Mouse (Mus musculus) midbrain, embryonic 14.5 days (tissue): ENCODE results near the gene Atp8a2. TPM values are rescaled to one million over a fixed set of nuclear protein-coding genes. Genes with fewer than 3 reads are reported as not detected.

Source experiments
- ATAC-seq: fragments of 200-750 bp; cut with Nextera tagmentation; 2 replicates; pipeline ENCODE4 v1.8.0; 2017; ENCODE audit warnings: moderate number of reproducible peaks, moderate library complexity; ENCODE audit not compliant: low FRiP score, low TSS enrichment
- DNase-seq: peaks from one replicate; pipeline ENCODE4 v3.0.0-alpha.2; 2015
- H3K27ac ChIP-seq: fragments of 300-500 bp; sonication (generic); replicated peaks from 2 replicates; pipeline ENCODE4 v1.5.1; 2014; ENCODE audit warnings: mild to moderate bottlenecking, low read depth, low read length, moderate library complexity
- H3K27me3 ChIP-seq: fragments of 300-500 bp; sonication (generic); 2 replicates; pipeline ENCODE4 v1.6.1; 2014; ENCODE audit warnings: low read length, control low read depth, mixed read lengths; ENCODE audit not compliant: control insufficient read depth, insufficient read depth
- H3K36me3 ChIP-seq: fragments of 300-500 bp; sonication (generic); 2 replicates; pipeline ENCODE4 v1.6.1; 2014; ENCODE audit warnings: low read length, control low read depth; ENCODE audit not compliant: control insufficient read depth, insufficient read depth
- H3K4me1 ChIP-seq: fragments of 300-500 bp; sonication (generic); 2 replicates; pipeline ENCODE4 v1.6.1; 2014; ENCODE audit warnings: mild to moderate bottlenecking, antibody characterized with exemption, low read length, control low read depth; ENCODE audit not compliant: control insufficient read depth, insufficient read depth
- H3K4me2 ChIP-seq: fragments of 300-500 bp; sonication (generic); 2 replicates; pipeline ENCODE4 v1.6.1; 2014; ENCODE audit warnings: mild to moderate bottlenecking, low read length, moderate library complexity
- H3K4me3 ChIP-seq: fragments of 300-500 bp; sonication (generic); replicated peaks from 2 replicates; pipeline ENCODE4 v1.5.1; 2014; ENCODE audit warnings: low read depth, low read length
- H3K9ac ChIP-seq: fragments of 300-500 bp; sonication (generic); replicated peaks from 2 replicates; pipeline ENCODE4 v1.6.1; 2014; ENCODE audit warnings: mild to moderate bottlenecking, low read length, moderate library complexity
- H3K9me3 ChIP-seq: fragments of 300-500 bp; sonication (generic); 2 replicates; pipeline ENCODE4 v1.6.1; 2016; ENCODE audit warnings: low read length, control low read depth, mixed read lengths; ENCODE audit not compliant: control insufficient read depth
- WGBS: fragments of 180-500 bp; shearing (Covaris S2); extraction: QIAGEN DNeasy Blood & Tissue Kit; methylation state at CpG from one replicate; pipeline ENCODE4 v1.1.7; 2014; 5-methylcytosine and 5-hydroxymethylcytosine counted together
- polyA plus RNA-seq: library from polyadenylated mRNA; unstranded; fragments of >200 nt; fragmentation: Nextera tagmentation; extraction: Ambion mirVana; gene quantifications from 2 replicates; pipeline ENCODE4 v1.2.1, GENCODE M21; 2014

Atp8a2 gene
- 33.4 and 37.1 TPM in 2 replicates for polyA plus RNA-seq

GRCm38 (mm10) chr14:60196884-60197283, at the start of gene Atp8a2:
Gene Atp8a2 (minus strand): TSS chr14:60197179.
- no peaks in the 10 kb centered on the region for H3K36me3 ChIP-seq
- H3K9me3 ChIP-seq, result no peaks in the 10 kb centered on the region
- H3K4me1 ChIP-seq, result no peaks in the 10 kb centered on the region
- H3K27ac ChIP-seq, result no peak within 1 kb of the TSS
- H3K9ac ChIP-seq, result no peak within 1 kb of the TSS
- WGBS, result 84% methylated on average over 7 of the region's 7 CpGs
- ATAC-seq (no peak), DNase-seq (no peak)
- H3K4me3 ChIP-seq, result no peak within 1 kb of the TSS
- no peaks in the 10 kb centered on the region for H3K27me3 ChIP-seq
- no peak within 1 kb of the TSS for H3K4me2 ChIP-seq

GRCm38 (mm10) chr14:60238551-60238950, 41.6 kb upstream of the Atp8a2 start:
- Histone ChIP-seq H3K9ac (no peak overlapping the region), H3K4me1 (no peaks in the 10 kb centered on the region), H3K27ac (no peak overlapping the region), H3K4me2 (no peak overlapping the region), H3K9me3 (no peaks in the 10 kb centered on the region), H3K27me3 (no peaks in the 10 kb centered on the region), H3K4me3 (no peak overlapping the region), H3K36me3 (peaks cover 65% of the 10 kb centered on the region)
- ATAC-seq, result no peak
- WGBS, result 89% methylated on average over 3 of the region's 3 CpGs
- DNase-seq, result no peak

GRCm38 (mm10) chr14:60219886-60220285, 22.9 kb upstream of the Atp8a2 start:
- Histone ChIP-seq H3K4me1 (no peaks in the 10 kb centered on the region), H3K4me2 (no peak overlapping the region), H3K27ac (no peak overlapping the region), H3K36me3 (peaks cover 18% of the 10 kb centered on the region), H3K27me3 (no peaks in the 10 kb centered on the region), H3K4me3 (no peak overlapping the region), H3K9me3 (no peaks in the 10 kb centered on the region), H3K9ac (no peak overlapping the region)
- WGBS, result 91% methylated on average over 10 of the region's 10 CpGs
- ATAC-seq (no peak), DNase-seq (no peak)

GRCm38 (mm10) chr14:60217616-60218015, 20.6 kb upstream of the Atp8a2 start:
- Histone ChIP-seq H3K9ac (no peak overlapping the region), H3K27ac (no peak overlapping the region), H3K4me2 (no peak overlapping the region), H3K9me3 (no peaks in the 10 kb centered on the region), H3K27me3 (no peaks in the 10 kb centered on the region), H3K4me3 (no peak overlapping the region), H3K4me1 (no peaks in the 10 kb centered on the region), H3K36me3 (peaks cover 18% of the 10 kb centered on the region)
- DNase-seq (no peak), ATAC-seq (no peak)
- WGBS, result 97% methylated on average over 4 of the region's 4 CpGs

- H3K9ac ChIP-seq, result no peak overlapping the region
- no peak overlapping the region for H3K4me3 ChIP-seq
- DNase-seq, result no peak
- no peaks in the 10 kb centered on the region for H3K27me3 ChIP-seq
- H3K4me1 ChIP-seq, result no peaks in the 10 kb centered on the region
- ATAC-seq, result no peak
- peaks cover 13% of the 10 kb centered on the region for H3K36me3 ChIP-seq
- no peak overlapping the region for H3K4me2 ChIP-seq
- WGBS, result 94% methylated on average over 1 of the region's 1 CpGs
- no peaks in the 10 kb centered on the region for H3K9me3 ChIP-seq
- no peak overlapping the region for H3K27ac ChIP-seq
Measured at GRCm38 (mm10) chr14:60216125-60216524, 19.1 kb upstream of the Atp8a2 start.

GRCm38 (mm10) chr14:60215000-60215399, 18.0 kb upstream of the Atp8a2 start:
- H3K4me1 ChIP-seq, result no peaks in the 10 kb centered on the region
- no peaks in the 10 kb centered on the region for H3K27me3 ChIP-seq
- no peak overlapping the region for H3K27ac ChIP-seq
- no peak overlapping the region for H3K4me2 ChIP-seq
- H3K9me3 ChIP-seq, result no peaks in the 10 kb centered on the region
- ATAC-seq (no peak), DNase-seq (no peak)
- WGBS, result 94% methylated on average over 3 of the region's 3 CpGs
- H3K9ac ChIP-seq, result no peak overlapping the region
- H3K4me3 ChIP-seq, result no peak overlapping the region
- H3K36me3 ChIP-seq, result peaks cover 9% of the 10 kb centered on the region

GRCm38 (mm10) chr14:60214040-60214439, 17.1 kb upstream of the Atp8a2 start:
- 86% methylated on average over 1 of the region's 1 CpGs for WGBS
- Histone ChIP-seq H3K9me3 (no peaks in the 10 kb centered on the region), H3K27ac (no peak overlapping the region), H3K9ac (no peak overlapping the region), H3K36me3 (no peaks in the 10 kb centered on the region; the same call in 1 of the 2 replicates), H3K4me2 (no peak overlapping the region), H3K4me3 (no peak overlapping the region), H3K4me1 (no peaks in the 10 kb centered on the region), H3K27me3 (no peaks in the 10 kb centered on the region)
- ATAC-seq (no peak), DNase-seq (no peak)

GRCm38 (mm10) chr14:60209166-60209565, 12.2 kb upstream of the Atp8a2 start:
- Histone ChIP-seq H3K9me3 (no peaks in the 10 kb centered on the region), H3K36me3 (no peaks in the 10 kb centered on the region), H3K4me3 (no peak overlapping the region), H3K9ac (no peak overlapping the region), H3K27me3 (no peaks in the 10 kb centered on the region), H3K27ac (no peak overlapping the region), H3K4me1 (no peaks in the 10 kb centered on the region), H3K4me2 (no peak overlapping the region)
- DNase-seq (no peak), ATAC-seq (no peak)
- WGBS, result 92% methylated on average over 7 of the region's 7 CpGs

- H3K4me1 ChIP-seq, result no peaks in the 10 kb centered on the region
- no peak overlapping the region for H3K4me2 ChIP-seq
- 93% methylated on average over 6 of the region's 6 CpGs for WGBS
- ATAC-seq (no peak), DNase-seq (no peak)
- H3K36me3 ChIP-seq, result no peaks in the 10 kb centered on the region
- no peak overlapping the region for H3K27ac ChIP-seq
- no peaks in the 10 kb centered on the region for H3K27me3 ChIP-seq
- H3K9me3 ChIP-seq, result no peaks in the 10 kb centered on the region
- no peak overlapping the region for H3K9ac ChIP-seq
- H3K4me3 ChIP-seq, result no peak overlapping the region
Measured at GRCm38 (mm10) chr14:60204993-60205392, 8.0 kb upstream of the Atp8a2 start.
